In genomic region chr9:60458468-60458962, GRCm38 (mm10) we compare ENCODE assay signal across 8 mouse cellular contexts.
DNase-seq lines count a peak whose midpoint lies in the region; ATAC-seq and TF ChIP-seq lines count a peak whose summit lies in the region.

No protein-coding gene starts in this region.

- H3K27ac ChIP-seq in heart, embryonic 16.5 days (ENCODE audit: low read length) = no peak overlapping the region
- no peak overlapping the region for H3K27ac ChIP-seq in heart, adult 2 months
- peak overlapping the region; percentile 58 for H3K27ac ChIP-seq in hindbrain, embryonic 14.5 days
- peak overlapping the region; percentile 81 for H3K27ac ChIP-seq in midbrain, embryonic 13.5 days

- TF ChIP-seq POLR2A in heart, adult 2 months (IDR thresholded peaks at IDR 0.05; ENCODE audit: insufficient read depth, low read depth, low read length) = no peak

- no peak overlapping the region for H3K4me3 ChIP-seq in heart, embryonic 16.5 days (ENCODE audit: low read length)
- no peak overlapping the region for H3K4me3 ChIP-seq in heart, adult 2 months
- H3K4me3 ChIP-seq in hindbrain, embryonic 14.5 days (replicated peaks; ENCODE audit: low read length) = no peak overlapping the region; the same call in 1 of the 2 replicates
- 0 out of 2 replicates have a peak overlapping the region, but pooled peaks have one; percentile 4 for H3K4me3 ChIP-seq in midbrain, embryonic 13.5 days (replicated peaks)

- H3K4me2 ChIP-seq in heart, embryonic 16.5 days (ENCODE audit: low read depth, low read length) = 0 out of 2 replicates have a peak overlapping the region, but pooled peaks have one; percentile 28
- H3K4me2 ChIP-seq in hindbrain, embryonic 14.5 days (replicated peaks) = peak overlapping the region; percentile 42
- peak overlapping the region; percentile 46 for H3K4me2 ChIP-seq in midbrain, embryonic 13.5 days (replicated peaks)

- 0 out of 2 replicates have a peak, but pooled peaks have one; percentile 29 for ATAC-seq in heart, embryonic 16.5 days (replicated peaks; ENCODE audit: extremely low read depth, insufficient read depth, low FRiP score)
- ATAC-seq in hindbrain, embryonic 14.5 days (ENCODE audit: low FRiP score) = 0 out of 2 replicates have a peak, but pooled peaks have one; percentile 29
- ATAC-seq in midbrain, embryonic 13.5 days = peak; percentile 13; the same call in 1 of the 2 replicates

- H3K9me3 ChIP-seq in heart, embryonic 16.5 days (replicated peaks; ENCODE audit: control insufficient read depth, low read length) = no peaks in the 10 kb centered on the region
- H3K9me3 ChIP-seq in hindbrain, embryonic 14.5 days (ENCODE audit: control insufficient read depth, low read length) = no peaks in the 10 kb centered on the region
- H3K9me3 ChIP-seq in midbrain, embryonic 13.5 days = no peaks in the 10 kb centered on the region

- H3K9ac ChIP-seq in heart, embryonic 16.5 days (ENCODE audit: low read length) = no peak overlapping the region
- H3K9ac ChIP-seq in heart, adult 2 months (ENCODE audit: low read depth, low read length) = no peak overlapping the region
- no peak overlapping the region for H3K9ac ChIP-seq in hindbrain, embryonic 14.5 days
- no peak overlapping the region for H3K9ac ChIP-seq in midbrain, embryonic 13.5 days (replicated peaks)

- no peak for TF ChIP-seq CTCF in heart, adult 2 months (IDR thresholded peaks at IDR 0.05)

- no peaks in the 10 kb centered on the region for H3K36me3 ChIP-seq in heart, embryonic 16.5 days (ENCODE audit: control insufficient read depth, insufficient read depth)
- H3K36me3 ChIP-seq in heart, adult 2 months (ENCODE audit: control insufficient read depth, insufficient read depth, low read length) = no peaks in the 10 kb centered on the region
- no peaks in the 10 kb centered on the region for H3K36me3 ChIP-seq in hindbrain, embryonic 14.5 days (replicated peaks; ENCODE audit: control insufficient read depth, insufficient read depth)
- no peaks in the 10 kb centered on the region for H3K36me3 ChIP-seq in midbrain, embryonic 13.5 days

- no peaks in the 10 kb centered on the region for H3K27me3 ChIP-seq in heart, embryonic 16.5 days (ENCODE audit: control insufficient read depth, insufficient read depth, low read length)
- no peaks in the 10 kb centered on the region; the same call in 1 of the 2 replicates for H3K27me3 ChIP-seq in heart, adult 2 months (ENCODE audit: control insufficient read depth, insufficient read depth, low read length)
- no peaks in the 10 kb centered on the region for H3K27me3 ChIP-seq in hindbrain, embryonic 14.5 days (ENCODE audit: control insufficient read depth, insufficient read depth, low read length)
- H3K27me3 ChIP-seq in midbrain, embryonic 13.5 days = no peaks in the 10 kb centered on the region

- no peak for TF ChIP-seq EP300 in heart, adult 2 months (IDR thresholded peaks at IDR 0.05; ENCODE audit: insufficient read depth, low read depth, low read length)

- no peak for DNase-seq in heart, adult 2 months
- DNase-seq in cerebellum, postnatal 25 days = peak; percentile 17 to 21
- peak; percentile 53 for DNase-seq in hindbrain, embryonic 14.5 days (ENCODE audit: low spot score)
- DNase-seq in thymus, postnatal 0 days (ENCODE audit: low spot score) = no peak
- no peak for DNase-seq in spleen, adult 18-20 months
- no peak for DNase-seq in spleen, postnatal 10 days (ENCODE audit: low spot score in 2 of 2)

- 62% methylated on average over 14 of the region's 14 CpGs for WGBS in heart, embryonic 16.5 days
- 47% methylated on average over 14 of the region's 14 CpGs for WGBS in heart, adult 2 months
- 17% methylated on average over 14 of the region's 14 CpGs for WGBS in hindbrain, embryonic 14.5 days
- 30% methylated on average over 14 of the region's 14 CpGs for WGBS in midbrain, embryonic 13.5 days

- intact Hi-C loops in heart, adult 2 months (cut with DNase I) = no loop called here

- no peaks in the 10 kb centered on the region for H3K4me1 ChIP-seq in heart, embryonic 16.5 days (ENCODE audit: control insufficient read depth, insufficient read depth, low read length)
- no peaks in the 10 kb centered on the region for H3K4me1 ChIP-seq in heart, adult 2 months (ENCODE audit: control insufficient read depth, insufficient read depth, low read length)
- H3K4me1 ChIP-seq in hindbrain, embryonic 14.5 days (replicated peaks; ENCODE audit: control insufficient read depth, insufficient read depth, low read length) = peaks cover 34% of the 10 kb centered on the region
- peaks cover 65% of the 10 kb centered on the region for H3K4me1 ChIP-seq in midbrain, embryonic 13.5 days (replicated peaks)

- no peaks in the 10 kb centered on the region for H3K79me2 ChIP-seq in heart, adult 2 months (replicated peaks; ENCODE audit: control insufficient read depth, insufficient read depth, low read length)

Comparison
In these comparisons a context has a peak if more than half of its experiments do, and no peak if none do; other contexts are left out.
1. H3K27ac ChIP-seq: peak in hindbrain, embryonic 14.5 days (single experiment) and midbrain, embryonic 13.5 days (single experiment); none in heart, embryonic 16.5 days (single experiment) and heart, adult 2 months (single experiment).
2. DNase-seq: peak in cerebellum, postnatal 25 days (2 of 2) and hindbrain, embryonic 14.5 days (single experiment); none in heart, adult 2 months (0 of 2), thymus, postnatal 0 days (single experiment), spleen, adult 18-20 months (0 of 2) and spleen, postnatal 10 days (0 of 2).
3. Peak in every context shown above with its lines, with median percentiles within 50 percentile points of each other: ATAC-seq and H3K4me2 ChIP-seq.